Mouse (Mus musculus) hindbrain, embryonic 16.5 days (tissue): ENCODE measurements around the gene Zbtb38. TPM values are rescaled to one million over a fixed set of nuclear protein-coding genes. Genes with fewer than 3 reads are reported as not detected.

Experiments used
- ATAC-seq: fragments of 200-750 bp; cut with Nextera tagmentation; 2 replicates; pipeline ENCODE4 v1.8.0; 2017; ENCODE audit warnings: moderate TSS enrichment, moderate library complexity
- H3K27ac ChIP-seq: fragments of 300-500 bp; sonication (generic); 2 replicates; pipeline ENCODE4 v1.5.1; 2014; ENCODE audit warnings: low read depth, mild to moderate bottlenecking, control low read depth, low read length, moderate library complexity
- H3K27me3 ChIP-seq: fragments of 300-500 bp; sonication (generic); replicated peaks from 2 replicates; pipeline ENCODE4 v1.6.1; 2014; ENCODE audit warnings: low read length; ENCODE audit not compliant: control insufficient read depth, insufficient read depth
- H3K36me3 ChIP-seq: fragments of 300-500 bp; sonication (generic); 2 replicates; pipeline ENCODE4 v1.6.1; 2014; ENCODE audit warnings: mild to moderate bottlenecking, low read length, moderate library complexity, mixed read lengths; ENCODE audit not compliant: control insufficient read depth, insufficient read depth
- H3K4me1 ChIP-seq: fragments of 300-500 bp; sonication (generic); 2 replicates; pipeline ENCODE4 v1.6.1; 2014; ENCODE audit warnings: low read depth, low read length; ENCODE audit not compliant: control insufficient read depth, insufficient read depth
- H3K4me2 ChIP-seq: fragments of 300-500 bp; sonication (generic); 2 replicates; pipeline ENCODE4 v1.6.1; 2014; ENCODE audit warnings: mild to moderate bottlenecking, low read length, control low read depth, moderate library complexity
- H3K4me3 ChIP-seq: fragments of 300-500 bp; sonication (generic); 2 replicates; pipeline ENCODE4 v1.5.1; 2014; ENCODE audit warnings: mild to moderate bottlenecking, low read length, control low read depth, moderate library complexity
- H3K9ac ChIP-seq: fragments of 300-500 bp; sonication (generic); 2 replicates; pipeline ENCODE4 v1.6.1; 2014; ENCODE audit warnings: low read depth, mild to moderate bottlenecking, control low read depth, low read length, moderate library complexity
- H3K9me3 ChIP-seq: fragments of 300-500 bp; sonication (generic); 2 replicates; pipeline ENCODE4 v1.6.1; 2014; ENCODE audit warnings: mild to moderate bottlenecking, low read length, moderate library complexity; ENCODE audit not compliant: control insufficient read depth
- WGBS: fragments of 180-500 bp; shearing (Covaris S2); extraction: QIAGEN DNeasy Blood & Tissue Kit; methylation state at CpG from one replicate; pipeline ENCODE4 v1.1.7; 2014; 5-methylcytosine and 5-hydroxymethylcytosine counted together
- polyA plus RNA-seq: library from polyadenylated mRNA; unstranded; fragments of >200 nt; fragmentation: Nextera tagmentation; extraction: Ambion mirVana; gene quantifications from 2 replicates; pipeline ENCODE4 v1.2.1, GENCODE M21; 2015

Gene Zbtb38
- polyA plus RNA-seq, 1 experiment from 2014 or later = 43.8 TPM

DNA sequence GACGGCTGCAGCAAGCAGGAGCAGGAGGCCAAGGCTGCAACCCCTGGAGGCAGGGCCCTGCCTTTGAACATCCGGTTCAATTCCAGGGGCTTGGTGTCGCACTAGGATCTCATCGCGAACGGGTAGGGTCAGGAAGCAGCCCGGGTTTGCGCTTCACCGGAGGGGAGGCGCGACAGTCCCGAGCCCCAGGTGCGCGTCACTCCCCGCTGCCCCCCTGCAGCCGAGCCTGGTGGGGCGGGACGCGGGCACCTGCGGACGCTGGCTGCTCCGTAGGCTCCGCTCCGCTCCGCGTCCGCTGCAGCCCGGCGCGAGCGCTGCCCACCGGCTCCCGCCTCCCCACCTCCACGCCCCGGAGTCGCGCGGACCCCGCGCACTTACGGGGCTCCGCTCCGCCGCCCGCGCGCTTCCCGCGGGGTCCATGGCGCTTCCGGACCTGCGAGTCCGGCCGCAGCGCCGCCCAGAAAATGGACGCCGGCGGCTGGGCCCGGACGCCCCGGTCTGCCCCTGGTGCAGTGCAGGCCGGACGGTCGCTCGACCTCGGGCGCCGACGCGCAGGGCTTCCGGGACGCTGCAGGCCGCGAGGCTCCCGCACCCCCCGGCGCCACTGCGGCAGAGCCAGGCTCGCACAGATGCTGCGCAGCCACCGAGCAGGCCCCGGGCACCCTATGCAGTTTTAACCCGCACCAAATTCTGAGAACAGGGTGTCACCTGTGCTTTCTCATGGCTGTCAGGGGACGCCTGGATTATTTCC is 33.0 kb downstream of the Zbtb38 start:
- H3K4me1 ChIP-seq = peaks cover 18% of the 10 kb centered on the region
- H3K27ac ChIP-seq = peak overlapping the region; percentile 92
- H3K4me3 ChIP-seq = peak overlapping the region; percentile 72
- H3K9ac ChIP-seq = peak overlapping the region; percentile 99
- no peaks in the 10 kb centered on the region for H3K27me3 ChIP-seq
- WGBS = under 1% methylated on average over 84 of the region's 85 CpGs
- no peaks in the 10 kb centered on the region for H3K36me3 ChIP-seq
- peak; percentile 85 for ATAC-seq
- H3K9me3 ChIP-seq = no peaks in the 10 kb centered on the region
- peak overlapping the region; percentile 86 for H3K4me2 ChIP-seq

DNA sequence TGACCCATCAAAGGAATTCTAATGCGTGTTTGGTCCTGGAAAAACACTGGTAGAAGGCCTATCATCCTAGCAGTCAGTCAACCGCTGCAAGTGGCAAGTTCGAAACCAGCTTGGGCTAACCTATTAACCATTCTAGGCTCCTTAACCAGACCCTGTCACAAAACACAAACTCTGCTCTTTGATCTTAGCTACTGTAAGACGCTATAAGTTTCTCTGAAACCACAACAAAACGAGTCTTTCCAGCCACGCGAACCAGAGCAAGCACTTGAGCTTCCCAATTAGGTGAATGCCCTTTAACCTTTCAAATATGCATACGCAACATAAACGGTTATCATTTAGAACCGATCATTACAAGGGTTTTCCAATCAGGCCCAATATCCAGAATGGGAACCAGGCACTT is 33.7 kb downstream of the Zbtb38 start:
- 61% methylated on average over 10 of the region's 10 CpGs for WGBS
- Histone ChIP-seq H3K27me3 (no peaks in the 10 kb centered on the region), H3K9me3 (no peaks in the 10 kb centered on the region), H3K36me3 (no peaks in the 10 kb centered on the region), H3K4me2 (peak overlapping the region; percentile 86), H3K4me3 (peak overlapping the region; percentile 72), H3K4me1 (peaks cover 24% of the 10 kb centered on the region), H3K9ac (peak overlapping the region; percentile 99), H3K27ac (peak overlapping the region; percentile 92)
- no peak for ATAC-seq

DNA sequence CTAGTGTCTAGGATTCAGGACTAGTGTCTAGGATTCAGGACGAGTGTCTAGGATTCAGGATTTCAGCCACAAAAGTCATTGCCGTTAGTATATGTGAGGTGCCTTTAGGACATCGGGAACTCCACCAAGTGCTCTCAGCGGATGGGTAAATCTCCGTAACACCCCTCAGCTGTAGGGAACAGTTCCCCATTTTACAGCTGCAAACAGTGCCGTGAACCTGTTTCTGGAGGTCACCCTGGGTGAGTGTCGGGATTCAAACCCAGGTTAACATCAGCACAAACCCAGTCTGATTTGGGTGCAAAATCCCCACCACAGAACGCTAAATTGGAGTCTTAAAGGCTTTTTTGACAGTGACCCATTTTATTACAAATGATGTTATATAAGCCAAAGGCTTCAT is 34.2 kb downstream of the Zbtb38 start:
- H3K36me3 ChIP-seq = no peaks in the 10 kb centered on the region
- H3K4me1 ChIP-seq = peaks cover 24% of the 10 kb centered on the region
- no peak overlapping the region for H3K27ac ChIP-seq
- no peak overlapping the region for H3K4me3 ChIP-seq
- no peak overlapping the region for H3K9ac ChIP-seq
- H3K27me3 ChIP-seq = no peaks in the 10 kb centered on the region
- H3K9me3 ChIP-seq = no peaks in the 10 kb centered on the region
- H3K4me2 ChIP-seq = no peak overlapping the region; the same call in 1 of the 2 replicates
- ATAC-seq = no peak
- WGBS = 90% methylated on average over 8 of the region's 8 CpGs

DNA sequence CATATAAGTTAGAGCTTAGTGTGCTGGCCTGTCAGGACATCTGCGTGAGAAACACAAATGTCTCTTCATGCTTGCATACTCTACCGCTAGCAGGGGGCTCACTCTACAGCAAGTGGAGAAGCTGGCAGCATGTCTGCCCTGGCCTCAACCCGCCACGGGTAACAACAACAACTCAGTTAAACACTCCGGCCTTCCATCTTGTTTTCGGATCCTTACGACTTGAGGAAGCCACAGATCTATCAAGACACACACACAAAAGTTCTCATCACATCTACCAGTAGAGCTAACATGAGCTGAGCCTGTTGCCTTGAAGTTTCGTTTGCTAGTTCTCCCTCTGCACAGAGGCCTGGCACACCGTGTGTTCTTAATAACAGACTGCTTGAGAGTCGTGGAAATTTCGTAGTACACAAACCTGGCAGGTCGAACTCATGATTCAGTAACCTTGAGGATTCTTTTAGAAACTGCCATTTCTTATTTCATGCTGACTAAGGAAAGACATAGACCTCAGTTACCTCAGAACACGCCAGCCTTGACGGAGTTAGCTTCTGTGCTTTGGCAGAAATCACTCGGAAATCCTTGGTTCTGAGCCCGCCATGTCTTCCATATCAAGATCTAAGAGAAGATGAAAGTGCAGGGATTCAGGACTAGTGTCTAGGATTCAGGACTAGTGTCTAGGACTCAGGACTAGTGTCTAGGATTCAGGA is 34.8 kb downstream of the Zbtb38 start:
- no peak for ATAC-seq
- Histone ChIP-seq H3K9me3 (no peaks in the 10 kb centered on the region), H3K9ac (no peak overlapping the region), H3K27ac (no peak overlapping the region), H3K36me3 (no peaks in the 10 kb centered on the region), H3K27me3 (no peaks in the 10 kb centered on the region), H3K4me1 (peaks cover 24% of the 10 kb centered on the region), H3K4me2 (no peak overlapping the region), H3K4me3 (no peak overlapping the region)
- 95% methylated on average over 16 of the region's 16 CpGs for WGBS

DNA sequence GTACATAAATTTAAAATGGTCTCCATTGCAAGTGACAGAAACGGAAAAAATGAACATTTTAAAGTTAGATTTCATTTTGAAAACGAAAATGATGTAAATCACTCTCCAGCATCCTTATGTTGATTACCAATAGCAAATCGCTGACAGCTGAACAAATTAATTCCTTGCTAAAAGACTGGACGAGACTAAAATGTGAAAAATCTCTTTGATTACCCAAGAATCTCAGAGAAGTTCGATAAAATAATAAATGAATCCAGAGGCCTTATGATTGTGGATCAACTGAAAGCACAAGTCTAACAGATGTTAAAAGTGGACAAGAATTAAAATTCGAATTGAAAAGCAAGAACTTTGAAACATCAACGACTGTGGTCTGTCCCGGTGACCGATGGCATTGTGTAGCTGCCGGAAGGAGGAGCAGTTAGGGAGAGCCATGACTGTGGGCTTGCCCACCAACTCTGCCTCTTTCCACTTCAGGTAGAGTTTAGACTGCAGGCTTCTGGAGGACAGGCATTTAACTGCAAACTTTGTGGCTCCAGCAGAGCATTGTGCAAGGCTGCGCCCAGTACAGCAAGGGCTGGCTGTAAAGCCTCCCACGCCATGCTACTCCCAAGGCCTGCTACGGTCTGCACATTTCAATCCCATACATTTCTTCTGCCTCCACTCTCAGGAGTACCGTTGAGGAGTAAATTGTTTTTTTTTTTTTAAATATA is 35.7 kb downstream of the Zbtb38 start:
- Histone ChIP-seq H3K4me2 (no peak overlapping the region), H3K27me3 (no peaks in the 10 kb centered on the region), H3K4me1 (peaks cover 24% of the 10 kb centered on the region), H3K9me3 (no peaks in the 10 kb centered on the region), H3K36me3 (no peaks in the 10 kb centered on the region), H3K27ac (no peak overlapping the region), H3K9ac (no peak overlapping the region), H3K4me3 (no peak overlapping the region)
- 87% methylated on average over 14 of the region's 14 CpGs for WGBS
- no peak for ATAC-seq

DNA sequence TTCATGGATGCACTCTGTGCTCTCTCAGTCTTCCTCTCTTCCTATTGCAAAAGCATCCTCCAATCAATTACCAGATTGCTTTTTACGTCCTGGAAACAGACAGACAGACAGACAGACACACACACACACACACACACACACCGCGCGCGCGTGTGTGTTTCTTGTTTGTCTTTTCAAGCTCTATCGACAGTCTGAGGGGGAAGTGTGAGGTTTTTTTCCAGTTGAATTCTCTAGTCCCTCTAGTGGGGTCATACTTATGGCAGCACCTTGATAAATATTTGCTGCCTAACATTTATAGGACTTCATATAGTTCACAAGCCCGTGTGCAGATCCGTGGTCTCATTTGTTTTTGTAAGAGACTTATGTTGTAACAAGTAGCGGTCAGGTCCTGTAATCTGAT is 36.5 kb downstream of the Zbtb38 start:
- Histone ChIP-seq H3K4me2 (no peak overlapping the region), H3K27ac (no peak overlapping the region), H3K9ac (no peak overlapping the region), H3K4me3 (no peak overlapping the region), H3K9me3 (no peaks in the 10 kb centered on the region), H3K4me1 (peaks cover 24% of the 10 kb centered on the region), H3K36me3 (no peaks in the 10 kb centered on the region), H3K27me3 (no peaks in the 10 kb centered on the region)
- no peak for ATAC-seq
- 88% methylated on average over 10 of the region's 10 CpGs for WGBS

DNA sequence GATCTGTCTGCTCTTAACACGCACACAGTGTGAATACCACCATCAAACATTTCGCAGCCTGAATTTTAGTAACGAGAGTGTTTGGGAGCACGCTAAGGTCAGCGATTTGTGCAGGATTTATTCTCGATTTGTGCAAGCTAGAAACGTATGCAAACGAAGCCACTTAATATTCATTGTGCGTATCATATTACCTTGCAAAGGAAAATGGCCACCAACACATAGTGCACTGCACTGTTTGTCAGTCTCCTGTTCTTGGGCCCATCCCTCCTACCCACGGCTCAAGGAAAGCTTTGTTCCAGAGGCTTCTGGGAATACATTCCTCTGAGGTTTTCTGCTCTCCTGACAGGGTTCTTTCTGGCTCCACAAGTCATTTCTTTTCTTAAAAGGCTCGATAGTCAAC is 37.5 kb downstream of the Zbtb38 start:
- ATAC-seq = no peak
- no peaks in the 10 kb centered on the region for H3K36me3 ChIP-seq
- no peak overlapping the region for H3K9ac ChIP-seq
- peaks cover 16% of the 10 kb centered on the region for H3K4me1 ChIP-seq
- no peak overlapping the region for H3K4me2 ChIP-seq
- 77% methylated on average over 11 of the region's 11 CpGs for WGBS
- H3K27me3 ChIP-seq = no peaks in the 10 kb centered on the region
- no peaks in the 10 kb centered on the region for H3K9me3 ChIP-seq
- H3K4me3 ChIP-seq = no peak overlapping the region
- no peak overlapping the region for H3K27ac ChIP-seq

DNA sequence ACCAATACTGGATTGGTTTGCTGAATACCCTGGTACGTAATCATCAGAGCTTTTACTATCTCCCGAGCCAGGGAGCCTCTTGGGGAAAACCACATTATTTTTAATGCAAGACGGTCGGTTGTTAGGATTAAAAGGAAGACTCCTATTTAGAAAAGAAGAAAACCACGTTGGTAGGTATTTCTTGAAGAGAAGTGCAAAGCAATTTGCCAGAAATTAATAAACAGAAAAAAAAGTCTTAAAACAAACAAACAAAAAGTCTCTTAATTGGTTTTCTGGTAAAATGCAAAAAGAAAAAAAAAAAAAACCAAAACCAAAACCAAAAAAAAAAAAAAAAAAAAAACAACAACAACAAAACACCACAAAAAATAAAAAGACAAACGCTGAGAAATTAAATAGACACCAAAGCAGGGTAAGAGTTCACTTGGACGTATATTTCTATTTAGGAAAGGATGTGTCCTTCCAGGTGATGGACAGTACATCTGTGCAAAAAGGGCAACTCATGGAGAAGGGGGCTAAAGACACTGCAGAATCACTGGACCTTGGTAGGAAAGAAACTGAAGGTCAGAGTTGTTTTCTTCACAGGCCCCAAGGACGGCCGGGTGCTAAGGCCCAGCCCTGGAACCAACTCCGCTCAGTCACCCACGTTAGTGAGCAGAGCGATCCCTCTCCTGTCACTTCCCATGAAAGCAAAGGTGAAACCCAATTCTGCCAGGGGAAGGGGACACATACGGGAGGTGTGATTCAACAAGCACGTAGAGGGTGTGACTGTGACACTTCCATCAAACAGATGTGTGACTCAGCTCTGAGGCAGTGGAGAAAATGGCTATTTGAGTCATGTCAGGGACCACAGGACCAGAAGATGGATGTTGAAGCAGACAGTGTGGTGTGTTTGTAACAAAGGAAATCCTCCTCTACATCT is 38.9 kb downstream of the Zbtb38 start:
- Histone ChIP-seq H3K4me1 (peaks cover 12% of the 10 kb centered on the region), H3K27me3 (no peaks in the 10 kb centered on the region), H3K4me2 (no peak overlapping the region), H3K4me3 (no peak overlapping the region), H3K9me3 (no peaks in the 10 kb centered on the region), H3K36me3 (no peaks in the 10 kb centered on the region), H3K27ac (no peak overlapping the region), H3K9ac (no peak overlapping the region)
- ATAC-seq = no peak
- 64% methylated on average over 14 of the region's 14 CpGs for WGBS
